Mouse (Mus musculus) CH12.LX (cell line): ENCODE data around the gene Mon2. TPM values are rescaled to one million over a fixed set of nuclear protein-coding genes. Genes with fewer than 3 reads are reported as not detected.

Experiments used
- DNase-seq: peaks from one replicate; pipeline ENCODE4 v3.0.0-alpha.2; 2013; ENCODE audit errors: extremely low read depth
- H3K27ac ChIP-seq: 2 replicates; pipeline ENCODE4 v1.5.1; 2012; ENCODE audit warnings: low read depth, mild to moderate bottlenecking, control low read depth, moderate library complexity; ENCODE audit not compliant: insufficient read depth
- H3K27me3 ChIP-seq: replicated peaks from 2 replicates; pipeline ENCODE3; 2012; ENCODE audit warnings: inconsistent platforms
- H3K36me3 ChIP-seq, 2 experiments: replicated peaks in 1 of 2; 2 replicates each; pipeline versions ENCODE3 to v1.6.1; 2012; ENCODE audit warnings: inconsistent platforms in 1 of 2, low read length in 1 of 2, mild to moderate bottlenecking in 1 of 2, mixed read lengths in 1 of 2, moderate library complexity in 1 of 2; ENCODE audit not compliant: control insufficient read depth in 1 of 2, insufficient read depth in 1 of 2
- H3K4me1 ChIP-seq, 2 experiments: 2 replicates each; pipeline ENCODE4 v1.6.1; 2012; ENCODE audit warnings: inconsistent platforms in 1 of 2, moderate library complexity in 1 of 2; ENCODE audit not compliant: insufficient read depth in 2 of 2, control insufficient read depth in 1 of 2
- H3K4me2 ChIP-seq: 2 replicates; pipeline ENCODE4 v1.6.1; 2012; ENCODE audit warnings: low read depth, mild to moderate bottlenecking, control low read depth; ENCODE audit not compliant: poor library complexity, insufficient read depth, severe bottlenecking
- H3K4me3 ChIP-seq, 3 experiments: fragments of 150-350 bp in 1 of 3; sonication (generic) in 1 of 3; replicated peaks in 1 of 3; 2 replicates each; pipeline versions ENCODE3 to v1.5.1; 2011 to 2012; ENCODE audit warnings: low read depth in 2 of 3, low read length in 2 of 3, mild to moderate bottlenecking in 2 of 3, moderate library complexity in 2 of 3, control low read depth in 1 of 3, improper control_type of control experiment in 1 of 3, inconsistent platforms in 1 of 3, mixed read lengths in 1 of 3; ENCODE audit not compliant: poor library complexity in 1 of 3
- H3K79me2 ChIP-seq: replicated peaks from 2 replicates; pipeline ENCODE4 v1.6.1; 2012; ENCODE audit warnings: mild to moderate bottlenecking, moderate library complexity; ENCODE audit not compliant: control insufficient read depth, poor library complexity, insufficient read depth, severe bottlenecking; ENCODE audit errors: extremely low read depth
- H3K9ac ChIP-seq: 2 replicates; pipeline ENCODE4 v1.6.1; 2012; ENCODE audit warnings: low read depth, mild to moderate bottlenecking, control low read depth, moderate library complexity; ENCODE audit not compliant: insufficient read depth
- H3K9me3 ChIP-seq: replicated peaks from 2 replicates; pipeline ENCODE3; 2012; ENCODE audit warnings: low read length, inconsistent platforms, mixed read lengths
- BHLHE40 ChIP-seq: IDR thresholded peaks from 2 replicates; pipeline ENCODE4 v1.6.1; 2011; ENCODE audit warnings: mild to moderate bottlenecking, low read depth, low read length, improper control_type of control experiment
- CTCF ChIP-seq, 2 experiments: IDR thresholded peaks in 1 of 2; conservative IDR thresholded peaks in 1 of 2; 2 replicates each; pipeline ENCODE4 v1.5.1; 2011 to 2012; ENCODE audit warnings: low read depth in 2 of 2, low read length in 2 of 2, improper control_type of control experiment in 1 of 2, inconsistent platforms in 1 of 2, mild to moderate bottlenecking in 1 of 2, moderate library complexity in 1 of 2
- ETS1 ChIP-seq: conservative IDR thresholded peaks from 2 replicates; pipeline ENCODE4 v1.6.1; 2012; ENCODE audit warnings: low read depth, mild to moderate bottlenecking, inconsistent platforms, low read length, improper control_type of control experiment, moderate library complexity
- GABPA ChIP-seq: IDR thresholded peaks from 2 replicates; pipeline ENCODE4 v1.6.1; 2012; ENCODE audit warnings: low read depth, low read length, improper control_type of control experiment, inconsistent platforms; ENCODE audit not compliant: insufficient replicate concordance
- IRF4 ChIP-seq: IDR thresholded peaks from 2 replicates; pipeline ENCODE4 v1.6.1; 2014; ENCODE audit warnings: low read depth, mild to moderate bottlenecking, inconsistent platforms, low read length, improper control_type of control experiment
- JUN ChIP-seq: IDR thresholded peaks from 2 replicates; pipeline ENCODE4 v1.6.1; 2011; ENCODE audit warnings: low read depth, mild to moderate bottlenecking, low read length, improper control_type of control experiment, moderate library complexity; ENCODE audit not compliant: insufficient read depth
- JUND ChIP-seq: conservative IDR thresholded peaks from 2 replicates; pipeline ENCODE4 v1.6.1; 2011; ENCODE audit warnings: low read depth, low read length, improper control_type of control experiment
- KAT2A ChIP-seq: IDR thresholded peaks from 2 replicates; pipeline ENCODE4 v1.6.1; 2012; ENCODE audit warnings: low read length, improper control_type of control experiment, inconsistent platforms; ENCODE audit not compliant: insufficient replicate concordance
- MAFK ChIP-seq: IDR thresholded peaks from 2 replicates; pipeline ENCODE4 v1.6.1; 2011; ENCODE audit warnings: low read length, improper control_type of control experiment; ENCODE audit not compliant: insufficient replicate concordance
- MAX ChIP-seq: IDR thresholded peaks from 2 replicates; pipeline ENCODE4 v1.6.1; 2011; ENCODE audit warnings: low read length, improper control_type of control experiment
- MAZ ChIP-seq: IDR thresholded peaks from 2 replicates; pipeline ENCODE4 v1.6.1; 2012; ENCODE audit warnings: low read depth, mild to moderate bottlenecking, inconsistent platforms, low read length, improper control_type of control experiment, moderate library complexity
- MEF2A ChIP-seq: IDR thresholded peaks from 2 replicates; pipeline ENCODE4 v1.6.1; 2014; ENCODE audit warnings: low read depth, mild to moderate bottlenecking, inconsistent platforms, low read length, improper control_type of control experiment, borderline replicate concordance
- PAX5 ChIP-seq: IDR thresholded peaks from 2 replicates; pipeline ENCODE4 v1.6.1; 2012; ENCODE audit warnings: low read length, inconsistent platforms, mixed read lengths
- POLR2AphosphoS2 ChIP-seq: IDR thresholded peaks from 2 replicates; pipeline ENCODE4 v1.6.1; 2011; ENCODE audit warnings: low read depth, low read length, improper control_type of control experiment
- RAD21 ChIP-seq: IDR thresholded peaks from 2 replicates; pipeline ENCODE4 v1.6.1; 2011; ENCODE audit warnings: low read depth, mild to moderate bottlenecking, low read length, improper control_type of control experiment, moderate library complexity
- RCOR1 ChIP-seq: conservative IDR thresholded peaks from 2 replicates; pipeline ENCODE4 v1.6.1; 2012; ENCODE audit warnings: low read depth, mild to moderate bottlenecking, inconsistent platforms, low read length, improper control_type of control experiment
- SIN3A ChIP-seq: IDR thresholded peaks from 2 replicates; pipeline ENCODE4 v1.6.1; 2012; ENCODE audit warnings: low read length, improper control_type of control experiment, inconsistent platforms
- TCF12 ChIP-seq: IDR thresholded peaks from 2 replicates; pipeline ENCODE4 v1.6.1; 2014; ENCODE audit warnings: low read depth, mild to moderate bottlenecking, inconsistent platforms, low read length, improper control_type of control experiment
- UBTF ChIP-seq: IDR thresholded peaks from 2 replicates; pipeline ENCODE4 v1.6.1; 2012; ENCODE audit warnings: low read depth, mild to moderate bottlenecking, inconsistent platforms, low read length, improper control_type of control experiment, moderate library complexity
- USF2 ChIP-seq: conservative IDR thresholded peaks from 2 replicates; pipeline ENCODE4 v1.6.1; 2011; ENCODE audit warnings: low read depth, low read length, improper control_type of control experiment
- ZKSCAN1 ChIP-seq: IDR thresholded peaks from 2 replicates; pipeline ENCODE4 v1.6.1; 2012; ENCODE audit warnings: low read depth, inconsistent platforms, low read length, improper control_type of control experiment, borderline replicate concordance
- ZNF384 ChIP-seq: IDR thresholded peaks from 2 replicates; pipeline ENCODE4 v1.6.1; 2012; ENCODE audit warnings: low read depth, low read length, improper control_type of control experiment, inconsistent platforms
- dilution Hi-C: fragments of 300-500 bp; cut with MboI; formaldehyde crosslinking; loops from 2 replicates; pipeline ENCODE4 v1.14.3; 2020; ENCODE audit warnings: low sequenced_read_pairs; ENCODE audit not compliant: extremely low pct_unique_long_range_greater_than_20kb, extremely low pct_ligation_motif_present
- in situ Hi-C: fragments of 300-500 bp; cut with MboI; formaldehyde crosslinking; loops from 3 replicates; pipeline ENCODE4 v1.14.3; 2019; ENCODE audit warnings: low sequenced_read_pairs, low pct_ligation_motif_present, low pct_unique_long_range_greater_than_20kb, mixed read lengths
- polyA plus RNA-seq: library from polyadenylated mRNA; unstranded; fragments of >175 nt; gene quantifications from 2 replicates; pipeline ENCODE4 v1.2.1, GENCODE M21; 2012; ENCODE audit warnings: low read depth; ENCODE audit not compliant: insufficient read length
- total RNA-seq, 2 experiments: library from RNA; depleted of rRNA; stranded (reverse); fragments of 300-350 nt in 1 of 2; fragments of >200 nt in 1 of 2; gene quantifications; 2 replicates each; pipeline ENCODE4 v1.2.3; 2012 to 2014

The Mon2 gene
- total and polyA plus RNA-seq, 3 experiments: 18.6 to 31.0 (median 28.8) TPM

GRCm38 (mm10) chr10:123086847-123087246 is 10.5 kb upstream of the Mon2 start:
- TF ChIP-seq USF2 (no peak), ETS1 (no peak), UBTF (no peak), ZKSCAN1 (no peak), RCOR1 (no peak), PAX5 (no peak), ZNF384 (no peak), MEF2A (no peak), MAFK (no peak), RAD21 (no peak), TCF12 (no peak), JUN (no peak), MAZ (no peak), IRF4 (no peak), SIN3A (no peak), POLR2AphosphoS2 (no peak), KAT2A (no peak)

GRCm38 (mm10) chr10:123084900-123085641 is 8.8 kb upstream of the Mon2 start:
- no peaks in the 10 kb centered on the region for H3K27me3 ChIP-seq
- no peaks in the 10 kb centered on the region for H3K79me2 ChIP-seq
- TF ChIP-seq JUND (no peak), MAFK (no peak), ZKSCAN1 (no peak), MAX (no peak), TCF12 (no peak), CTCF (conservative IDR thresholded peaks at IDR 0.05 in 1 of 2, IDR thresholded peaks at IDR 0.05 in 1 of 2; ENCODE audit: low read depth in 2 of 2, low read length in 2 of 2) (no peak), IRF4 (no peak), BHLHE40 (no peak), GABPA (no peak), RAD21 (no peak), RCOR1 (no peak), KAT2A (no peak)
- 0 out of 4 replicates have a peak, but pooled peaks cover 0 to 3% of the 10 kb centered on the region in 2 experiments for H3K4me1 ChIP-seq
- no peak for DNase-seq
- no peaks in the 10 kb centered on the region for H3K36me3 ChIP-seq
- dilution Hi-C loops (no loop called here), in situ Hi-C loops (loop anchor here (5.0 kb wide), 1 partner anchor 283 kb away; no protein-coding TSS in a partner anchor)
- no peak overlapping the region for H3K27ac ChIP-seq
- no peak overlapping the region for H3K4me2 ChIP-seq
- H3K4me3 ChIP-seq: no peak overlapping the region
- no peak overlapping the region for H3K9ac ChIP-seq
- H3K9me3 ChIP-seq: no peaks in the 10 kb centered on the region

More at GRCm38 (mm10) chr10:123086847-123087246, 10.5 kb upstream of the Mon2 start:
- no peak overlapping the region for H3K4me2 ChIP-seq
- H3K27me3 ChIP-seq: no peaks in the 10 kb centered on the region
- no peak overlapping the region for H3K9ac ChIP-seq
- in situ Hi-C loops (loop anchor here (5.0 kb wide), 1 partner anchor 285 kb away; no protein-coding TSS in a partner anchor), dilution Hi-C loops (no loop called here)
- 0 out of 4 replicates have a peak, but pooled peaks cover 0 to 3% of the 10 kb centered on the region in 2 experiments for H3K4me1 ChIP-seq
- DNase-seq: no peak
- H3K36me3 ChIP-seq: no peaks in the 10 kb centered on the region
- no peaks in the 10 kb centered on the region for H3K9me3 ChIP-seq
- no peak overlapping the region for H3K27ac ChIP-seq
- H3K4me3 ChIP-seq: no peak overlapping the region
- H3K79me2 ChIP-seq: no peaks in the 10 kb centered on the region
